Mouse (Mus musculus) right cerebral cortex, postnatal 4 days (tissue): Measurements from ENCODE around the gene Lonrf3.
A peak's percentile ranks its signal among the peaks of the same experiment; 100 is the strongest.

Source experiments
- DNase-seq: peaks from one replicate; pipeline ENCODE4 v3.0.0-alpha.2; 2022

The Lonrf3 gene

GRCm38 (mm10) chrX:36328271-36329039 is at the start of gene Lonrf3:
TSS of gene Lonrf3 (plus strand) at chrX:36328353.
- DNase-seq, result peak; percentile 41

- no peak for DNase-seq
Observed at GRCm38 (mm10) chrX:36278750-36279149, 49.4 kb upstream of the Lonrf3 start.

GRCm38 (mm10) chrX:36311420-36311819 is 16.7 kb upstream of the Lonrf3 start:
- no peak for DNase-seq

- DNase-seq, result peak; percentile 21
Observed at GRCm38 (mm10) chrX:36327491-36328255, 480 bp upstream of the Lonrf3 start.

GRCm38 (mm10) chrX:36329040-36329649 is 992 bp downstream of the Lonrf3 start:
- peak; percentile 13 for DNase-seq

- DNase-seq, result peak; percentile 5
Observed at GRCm38 (mm10) chrX:36329849-36330411, 1.8 kb downstream of the Lonrf3 start.

- DNase-seq, result peak; percentile 5
Observed at GRCm38 (mm10) chrX:36352446-36352845, 24.3 kb downstream of the Lonrf3 start.

GRCm38 (mm10) chrX:36385340-36385739 is 57.2 kb downstream of the Lonrf3 start:
- no peak for DNase-seq

- no peak for DNase-seq
Observed at GRCm38 (mm10) chrX:36389971-36390370, 61.8 kb downstream of the Lonrf3 start.

GRCm38 (mm10) chrX:36390503-36390902 is 62.4 kb downstream of the Lonrf3 start:
- no peak for DNase-seq

GRCm38 (mm10) chrX:36392672-36393071 is 64.5 kb downstream of the Lonrf3 start:
- DNase-seq, result no peak

- DNase-seq, result no peak
Observed at GRCm38 (mm10) chrX:36393279-36393678, 65.1 kb downstream of the Lonrf3 start.

- no peak for DNase-seq
Observed at GRCm38 (mm10) chrX:36400980-36401379, 72.8 kb downstream of the Lonrf3 start, which contains the start of gene Gm6268. TSS of gene Gm6268 (plus strand) at chrX:36401280.

GRCm38 (mm10) chrX:36402316-36402715 is 74.2 kb downstream of the Lonrf3 start:
- DNase-seq, result no peak
